Mouse (Mus musculus) adrenal gland, adult 2 months (tissue): Measurements from ENCODE around the gene Rasa3. TPM values are rescaled to one million over a fixed set of nuclear protein-coding genes. Genes with fewer than 3 reads are reported as not detected.

ENCODE experiments used
- polyA plus RNA-seq: library from polyadenylated mRNA; depleted of rRNA; stranded (reverse); fragments of >200 nt; gene quantifications from 2 replicates; pipeline ENCODE4 v1.2.3, GENCODE M21; 2012; rRNA removed
- total RNA-seq, 2 experiments: library from RNA; stranded (reverse); gene quantifications; 2 replicates each; pipeline ENCODE4 v1.2.3; 2021

Gene Rasa3
- total and polyA plus RNA-seq, 3 experiments, result 27.4 to 38.6 (median 35.9) TPM

Other genes with a start within 250 kb of the Rasa3 start
- 1 to 10 TPM in 1 of 2 experiments, under 1 TPM in 1; 0.49 to 1.4 TPM for gene Tmem255b, start 242.4 kb downstream of the Rasa3 start, total RNA-seq
- gene Tmem255b, start 242.4 kb downstream of the Rasa3 start, polyA plus RNA-seq, result 3.2 and 5.7 TPM in 2 replicates
- 100 to 1,000 TPM; 127 to 450 TPM for gene Gas6, start 183.1 kb downstream of the Rasa3 start, total RNA-seq
- gene Gas6, start 183.1 kb downstream of the Rasa3 start, polyA plus RNA-seq, result 260 and 429 TPM in 2 replicates
- gene 1700029H14Rik, start 115.1 kb downstream of the Rasa3 start, total RNA-seq, result not detected
- gene 1700029H14Rik, start 115.1 kb downstream of the Rasa3 start, polyA plus RNA-seq, result not detected in 2 replicates
- gene Cfap97d2, start 28.3 kb upstream of the Rasa3 start, total RNA-seq, result not detected
- 0.13 and 0.45 TPM in 2 replicates for gene Cfap97d2, start 28.3 kb upstream of the Rasa3 start, polyA plus RNA-seq
- 10 to 100 TPM; 51.0 to 57.0 TPM for gene Cdc16, start 80.1 kb upstream of the Rasa3 start, total RNA-seq
- gene Cdc16, start 80.1 kb upstream of the Rasa3 start, polyA plus RNA-seq, result 27.5 and 28.8 TPM in 2 replicates
- gene Upf3a, start 108.0 kb upstream of the Rasa3 start, total RNA-seq, result 10 to 100 TPM; 27.7 to 28.3 TPM
- gene Upf3a, start 108.0 kb upstream of the Rasa3 start, polyA plus RNA-seq, result 4.1 and 5.8 TPM in 2 replicates
- gene AF366264, start 160.8 kb upstream of the Rasa3 start, total RNA-seq, result not detected
- not detected in 2 replicates for gene AF366264, start 160.8 kb upstream of the Rasa3 start, polyA plus RNA-seq
- gene Champ1, start 192.0 kb upstream of the Rasa3 start, total RNA-seq, result 10 to 100 TPM; 22.6 to 25.1 TPM
- 10.9 and 12.2 TPM in 2 replicates for gene Champ1, start 192.0 kb upstream of the Rasa3 start, polyA plus RNA-seq
- 10 to 100 TPM in 1 of 2 experiments, 1 to 10 TPM in 1; 9.1 to 18.7 TPM for gene Coprs, start 212.7 kb upstream of the Rasa3 start, total RNA-seq
- gene Coprs, start 212.7 kb upstream of the Rasa3 start, polyA plus RNA-seq, result 20.6 and 28.1 TPM in 2 replicates